Mouse (Mus musculus) inflammation-experienced regulatory T-cells, adult 6 months (primary cell): ENCODE measurements around the gene D430019H16Rik. TPM values are rescaled to one million over a fixed set of nuclear protein-coding genes. Genes with fewer than 3 reads are reported as not detected.

Source experiments
- ATAC-seq: one replicate; pipeline ENCODE4 v1.8.0; 2017
- polyA plus RNA-seq, 3 experiments: library from polyadenylated mRNA; unstranded; fragments of 100-300 nt; shearing (Covaris generic); gene quantifications; one replicate each; pipeline ENCODE4 v1.2.1; 2017

The D430019H16Rik gene
- under 1 TPM; 0.47 to 0.67 (median 0.64) TPM for polyA plus RNA-seq

DNA sequence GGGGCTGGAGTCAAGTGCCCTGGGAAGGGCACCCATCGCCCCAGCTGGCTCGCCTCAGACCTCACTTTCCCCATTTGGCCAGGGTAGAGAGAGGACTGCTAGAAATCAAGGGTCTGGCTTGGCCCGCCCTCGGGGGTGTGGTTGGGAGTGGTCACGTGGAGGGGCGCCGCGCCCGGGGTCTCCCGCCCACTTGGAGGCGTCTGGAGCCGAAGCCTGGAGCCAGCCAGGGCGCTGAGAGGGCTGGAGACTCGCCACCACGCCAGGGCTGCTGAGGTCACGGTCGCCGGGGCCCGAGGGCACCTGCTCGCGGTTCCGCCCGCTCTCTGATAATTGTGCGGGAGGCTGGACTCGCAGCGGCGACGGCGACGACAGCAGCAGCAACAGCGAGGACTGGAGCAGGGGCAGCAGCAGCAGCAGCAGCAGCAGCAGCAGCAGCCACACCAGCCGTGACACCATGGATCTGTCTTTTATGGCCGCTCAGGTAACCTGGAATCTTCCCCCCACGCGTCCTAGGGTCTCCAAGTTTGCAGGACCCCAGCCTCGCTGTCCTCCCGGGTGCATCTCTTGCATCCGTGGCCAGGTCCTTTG, at the start of gene D430019H16Rik:
TSS of gene D430019H16Rik (plus strand) at position 187 of the 588 bp plus-strand sequence.
- ATAC-seq, result no peak

DNA sequence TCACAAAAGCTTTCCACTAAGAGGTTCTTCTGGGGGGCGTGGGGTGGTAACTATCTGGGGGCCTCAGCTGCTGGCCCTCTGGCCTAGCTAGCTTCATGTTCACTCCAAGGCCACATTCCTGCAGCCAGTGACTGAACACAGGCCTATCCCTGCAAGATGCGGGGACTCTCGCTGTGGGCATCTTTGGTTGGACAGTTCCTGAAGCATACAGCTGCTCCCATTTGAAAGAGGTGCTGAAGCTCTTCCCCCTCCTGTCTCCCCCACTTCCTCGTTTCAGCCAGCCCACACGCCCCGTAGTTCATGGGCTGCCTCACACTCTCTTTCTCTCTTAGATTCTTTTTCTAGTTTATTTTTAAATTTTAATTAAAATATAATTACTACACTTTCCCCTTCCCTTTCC, 47.6 kb upstream of the D430019H16Rik start:
- no peak for ATAC-seq

DNA sequence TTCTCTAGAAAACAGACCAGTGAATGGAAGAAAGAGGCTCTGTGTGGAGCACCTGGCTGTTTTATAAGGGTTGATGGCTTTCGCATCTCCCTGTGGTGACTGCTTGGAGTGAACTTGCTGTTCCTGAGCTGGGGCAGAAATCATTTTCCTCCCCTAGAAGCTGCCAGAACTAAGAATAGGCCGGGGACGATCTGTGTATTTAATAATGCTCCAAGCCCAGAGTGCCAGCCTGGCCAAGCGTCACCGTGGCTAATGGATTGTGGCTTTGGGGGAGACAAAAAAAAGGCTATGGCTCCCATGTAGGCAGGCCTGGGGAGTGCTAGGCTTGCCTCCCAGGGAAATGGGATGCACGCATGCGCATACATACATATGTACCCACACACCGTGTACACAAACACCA, 39.7 kb upstream of the D430019H16Rik start:
- ATAC-seq, result no peak

DNA sequence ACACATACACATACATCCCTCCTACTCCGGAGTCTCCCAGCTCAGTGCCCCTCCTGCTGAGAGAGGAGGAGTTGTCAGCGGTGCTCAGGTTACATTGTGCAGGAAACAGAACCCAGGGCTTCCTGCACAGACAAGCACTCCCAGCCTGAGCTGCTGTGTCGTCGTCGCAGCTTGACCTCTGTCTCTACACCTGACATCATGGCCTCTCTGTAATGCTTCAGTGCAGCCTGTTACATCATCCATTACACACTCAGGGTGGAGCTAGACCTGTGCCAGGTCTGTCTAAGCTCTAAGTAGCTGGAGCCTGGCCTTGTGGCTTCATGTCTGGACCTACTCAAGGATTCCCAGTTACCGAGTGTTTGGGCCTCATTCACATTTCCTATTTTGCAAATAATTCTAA, 33.2 kb upstream of the D430019H16Rik start:
- ATAC-seq, result no peak

DNA sequence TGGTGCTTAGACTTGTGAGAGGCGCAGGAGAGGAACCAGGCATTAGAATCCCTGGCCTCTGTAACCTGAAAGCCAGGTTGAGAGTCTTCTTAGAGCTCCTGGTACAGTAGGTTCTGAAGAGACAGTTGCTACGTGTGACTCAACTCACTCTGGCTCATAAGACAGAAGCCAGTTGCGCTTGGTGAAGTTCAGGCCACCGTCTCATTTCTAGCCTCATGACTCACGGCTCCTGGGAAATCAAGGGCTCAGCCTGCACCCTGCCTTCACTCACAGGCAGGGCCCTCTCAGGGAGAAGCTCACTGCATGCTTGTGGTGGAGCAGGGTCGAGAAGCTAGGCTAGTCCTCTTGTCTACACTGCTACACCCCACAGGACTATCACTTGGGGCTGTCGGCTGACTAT, 27.1 kb upstream of the D430019H16Rik start:
- ATAC-seq, result no peak

DNA sequence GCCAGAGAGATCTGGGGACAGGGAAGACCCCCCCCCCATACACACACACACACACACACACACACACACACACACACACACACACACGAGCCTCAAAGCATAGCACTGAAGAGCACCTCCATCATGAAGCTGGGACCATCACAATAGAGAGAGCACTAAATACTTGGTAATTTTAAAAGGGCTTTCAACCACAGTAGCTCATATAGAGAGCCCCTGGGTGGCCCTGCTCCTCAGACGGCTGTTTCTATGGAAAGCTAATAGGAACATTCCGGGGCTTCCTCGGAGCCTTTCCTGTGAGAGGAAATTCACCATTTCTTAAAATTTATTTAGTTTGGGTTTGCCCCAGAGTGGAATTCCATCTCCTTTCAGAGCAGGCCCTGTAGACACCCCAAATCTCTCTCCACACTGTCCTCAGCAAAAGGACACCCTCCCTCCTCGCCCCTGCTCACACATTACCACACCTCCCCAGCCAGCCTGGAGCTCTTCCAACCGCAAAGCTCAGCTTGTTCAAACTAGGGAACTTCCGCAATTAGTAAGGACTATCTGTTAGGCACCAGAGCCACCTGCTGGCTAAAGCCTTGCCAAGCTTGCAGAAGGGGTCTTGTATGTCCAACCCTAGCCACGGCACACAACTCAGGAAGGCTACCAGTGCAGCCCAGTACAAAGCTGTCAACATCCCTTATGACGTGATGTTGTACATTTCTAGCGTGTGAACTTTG, 26.5 kb upstream of the D430019H16Rik start:
- no peak for ATAC-seq

DNA sequence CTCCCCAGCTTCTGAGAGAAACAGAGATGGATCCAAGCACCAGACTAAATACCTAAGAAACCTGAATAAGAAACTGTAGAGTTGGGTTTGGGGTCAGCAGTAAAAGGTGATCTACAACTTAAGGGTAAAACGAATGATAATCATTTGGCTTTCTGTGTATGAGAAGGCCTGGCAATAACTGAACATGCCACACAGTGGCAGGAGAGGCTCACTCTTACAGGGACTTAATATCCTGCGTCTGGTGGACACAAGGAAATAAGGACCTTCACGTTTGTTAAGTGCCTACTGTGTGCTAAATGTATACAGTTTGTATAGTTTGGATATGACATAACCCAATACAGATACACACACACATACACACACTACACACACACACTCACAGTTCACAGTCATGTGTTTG, 21.8 kb upstream of the D430019H16Rik start:
- ATAC-seq, result no peak

DNA sequence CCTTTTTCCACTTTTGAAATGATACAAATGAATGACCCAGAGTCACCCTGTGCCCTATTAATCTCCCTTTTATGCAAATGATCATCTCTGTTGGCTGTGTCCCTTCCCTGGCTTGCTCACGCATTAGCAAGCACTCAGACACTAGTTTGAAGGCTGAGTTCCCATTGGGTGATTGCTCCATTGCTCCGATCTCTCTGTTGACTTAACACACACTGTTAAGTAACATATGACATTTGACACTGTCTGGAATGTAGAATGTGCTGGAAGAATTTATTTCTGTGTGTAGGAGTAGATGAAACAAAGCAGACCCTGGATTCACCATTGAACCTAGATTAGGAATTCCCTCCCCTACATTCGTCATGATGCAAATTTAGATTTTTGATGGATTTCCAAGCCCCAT, 20.8 kb upstream of the D430019H16Rik start:
- no peak for ATAC-seq

DNA sequence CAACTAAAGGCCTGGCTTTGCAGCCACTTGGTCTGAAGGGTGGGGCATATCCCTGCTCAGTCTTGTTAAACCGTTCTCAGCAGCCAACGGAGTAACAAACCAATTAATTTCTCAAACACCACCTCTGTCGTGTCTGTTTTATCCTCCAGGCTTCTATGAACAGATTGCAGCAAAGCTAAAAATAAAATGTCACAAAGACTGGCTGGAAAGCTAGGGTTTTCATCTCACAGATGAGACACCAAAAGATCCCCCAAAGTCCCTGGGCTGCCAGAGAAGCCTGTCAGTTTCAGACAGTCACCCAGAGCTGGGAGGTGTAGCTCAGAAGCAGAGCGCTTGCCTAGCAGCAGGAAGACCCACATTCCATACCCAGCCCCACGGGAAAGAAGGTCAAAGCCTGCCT, 15.4 kb upstream of the D430019H16Rik start:
- no peak for ATAC-seq

DNA sequence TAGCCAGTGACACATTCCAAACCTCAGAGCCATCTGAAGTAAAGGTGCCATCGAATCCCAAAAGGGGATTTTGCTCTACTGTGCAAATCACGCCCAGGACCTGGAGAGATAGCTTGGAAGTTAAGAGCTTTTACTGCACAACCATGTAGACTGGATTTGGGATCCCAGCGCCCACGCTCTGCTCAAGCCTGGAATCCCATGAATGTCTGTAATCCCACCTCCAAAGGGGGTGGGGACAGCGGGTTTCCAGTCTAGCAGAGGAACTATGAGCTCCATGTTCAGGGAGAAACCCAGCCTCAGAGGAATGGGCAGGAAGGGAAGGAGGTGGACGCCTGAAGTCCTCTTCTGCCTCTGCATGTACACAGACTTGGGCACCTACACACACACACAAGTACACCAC, 13.7 kb upstream of the D430019H16Rik start:
- no peak for ATAC-seq

DNA sequence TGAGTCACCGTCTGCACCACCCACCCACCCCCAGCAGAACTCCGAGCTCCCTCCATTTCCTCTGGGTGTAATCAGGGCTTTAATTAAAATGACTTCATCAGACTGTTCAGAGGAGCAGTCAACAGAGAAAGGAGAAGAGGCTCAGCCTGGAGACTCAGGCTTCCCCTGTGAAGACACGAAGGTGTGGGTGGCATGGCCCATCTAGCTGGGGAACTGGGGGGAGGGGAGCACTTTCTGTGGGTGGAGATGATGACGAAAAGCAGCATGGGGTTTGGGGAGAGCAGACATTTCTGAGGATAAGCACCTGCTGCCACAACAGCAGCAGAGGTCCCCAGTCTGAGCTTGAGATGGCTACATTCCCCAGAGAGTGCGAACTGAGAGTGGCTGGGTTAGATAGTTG, 10.1 kb upstream of the D430019H16Rik start:
- no peak for ATAC-seq

DNA sequence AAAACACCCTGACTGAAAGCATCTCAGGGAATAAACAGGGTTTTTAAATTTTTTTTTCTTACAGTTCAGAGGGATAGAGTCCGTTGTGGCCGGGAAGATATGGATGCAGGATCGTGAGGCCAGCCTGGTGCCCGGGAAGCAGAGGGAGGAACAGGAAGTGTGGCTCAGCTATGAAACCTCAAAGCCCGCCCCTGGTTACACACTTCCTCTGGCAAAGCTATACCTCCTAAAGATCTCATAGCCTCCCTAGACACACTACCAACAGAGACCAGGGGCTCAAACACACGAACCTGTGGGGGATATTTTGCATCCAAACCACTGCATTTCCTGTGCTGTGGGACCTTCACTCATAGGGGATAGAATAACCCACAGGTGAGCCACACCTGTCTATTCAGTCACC, 7.9 kb upstream of the D430019H16Rik start:
- ATAC-seq, result no peak

DNA sequence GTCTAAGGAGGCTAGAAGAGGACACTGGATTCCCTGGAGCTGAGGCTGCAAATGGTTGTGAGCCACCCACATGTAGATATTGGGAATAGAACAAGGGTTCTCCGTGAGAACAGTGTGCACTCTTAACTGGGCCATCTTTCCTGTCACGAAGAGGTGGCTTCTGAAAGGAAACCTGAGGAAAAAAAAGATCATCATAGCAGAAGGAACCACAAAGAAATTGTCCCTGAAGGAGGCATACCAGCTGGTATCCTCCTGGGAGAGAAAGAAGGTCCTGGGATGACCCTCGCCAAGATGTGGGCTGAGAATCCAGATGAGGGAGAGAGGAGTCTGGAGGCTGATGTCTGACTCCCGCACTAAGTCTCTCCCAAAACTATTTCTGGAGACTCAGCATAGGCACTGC, 4.4 kb upstream of the D430019H16Rik start:
- ATAC-seq, result no peak

DNA sequence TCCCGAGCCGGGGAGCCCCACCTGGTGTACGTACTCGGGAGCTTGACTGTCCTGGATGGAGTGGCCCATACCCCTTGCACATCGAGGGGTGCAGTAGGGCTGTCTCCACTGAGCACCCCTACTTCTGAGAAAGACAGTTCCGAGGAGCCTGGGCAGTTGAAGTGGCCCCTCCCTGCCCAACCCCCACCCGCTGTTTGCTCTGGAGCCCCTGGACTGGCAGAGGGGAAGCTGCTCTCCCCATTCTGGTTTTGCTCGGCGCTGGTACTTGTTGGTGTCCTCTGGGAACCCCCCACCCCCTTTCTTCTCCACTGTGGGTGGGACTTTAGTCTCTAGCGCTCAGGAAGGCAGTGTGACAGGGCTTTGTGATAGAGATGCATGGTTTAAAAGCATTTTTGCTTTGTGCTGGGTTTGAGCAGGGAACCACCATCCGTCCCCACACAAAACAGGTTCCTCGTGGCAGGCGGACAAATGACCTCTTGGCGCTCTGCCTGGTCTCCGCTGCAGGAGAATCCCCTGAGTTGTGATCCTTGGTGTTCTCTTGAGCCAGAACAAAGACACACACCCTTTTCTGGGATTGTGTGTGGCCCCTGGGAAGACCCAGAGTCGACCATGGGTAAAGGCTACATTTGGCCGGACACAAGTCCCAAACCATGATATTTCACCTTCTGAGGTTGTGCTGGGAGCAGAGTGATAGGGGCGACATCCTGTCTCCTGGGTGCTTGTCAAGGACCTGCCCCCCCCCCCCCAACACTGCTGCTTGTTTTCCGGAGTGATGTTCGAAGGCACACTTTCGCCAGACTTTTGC, 804 bp downstream of the D430019H16Rik start:
- ATAC-seq, result peak; percentile 22

DNA sequence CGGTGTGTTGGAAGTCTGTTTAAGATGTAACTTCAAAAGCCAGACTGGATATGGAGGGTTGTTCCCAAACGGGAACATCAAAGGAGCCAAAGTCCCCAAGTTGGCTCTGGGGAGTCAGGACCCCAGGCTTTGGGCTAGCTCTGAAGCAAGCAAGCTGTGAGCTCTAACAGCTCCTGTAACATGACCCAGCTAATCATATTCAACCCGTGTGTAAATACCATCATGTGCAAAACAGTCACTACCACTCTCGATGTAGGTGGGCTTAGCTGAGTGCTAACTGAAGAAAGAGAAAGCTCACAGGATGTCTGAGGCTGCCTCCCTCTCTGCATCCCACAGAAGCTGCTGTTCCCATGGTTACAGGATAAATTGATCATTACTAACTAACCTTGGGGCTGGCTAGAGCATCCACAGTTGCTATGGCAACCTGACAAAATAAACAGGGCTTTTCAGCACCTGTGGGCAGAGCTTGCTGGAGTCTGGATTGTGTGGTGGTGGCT, 1.5 kb downstream of the D430019H16Rik start:
- ATAC-seq, result peak; percentile 68

DNA sequence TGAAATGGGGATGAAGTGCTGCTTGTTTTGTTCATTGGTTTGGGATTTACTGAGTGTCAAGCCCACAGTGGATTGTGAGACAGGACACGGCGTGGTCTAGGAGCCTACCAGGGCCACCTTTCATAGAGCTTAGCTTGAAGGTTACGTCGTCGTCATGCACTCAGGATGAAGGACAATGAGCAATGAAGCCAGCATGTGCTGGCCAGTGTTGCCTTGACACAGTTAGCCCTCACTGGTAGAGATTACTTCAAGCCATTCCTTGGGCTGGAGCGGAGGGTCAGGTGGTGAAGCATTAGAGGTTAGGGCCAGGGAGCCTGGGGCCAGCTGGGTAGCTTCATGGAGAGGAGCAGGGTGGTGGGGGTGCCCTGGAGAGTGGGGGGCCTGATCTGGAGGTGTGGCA, 5.1 kb downstream of the D430019H16Rik start:
- no peak for ATAC-seq

DNA sequence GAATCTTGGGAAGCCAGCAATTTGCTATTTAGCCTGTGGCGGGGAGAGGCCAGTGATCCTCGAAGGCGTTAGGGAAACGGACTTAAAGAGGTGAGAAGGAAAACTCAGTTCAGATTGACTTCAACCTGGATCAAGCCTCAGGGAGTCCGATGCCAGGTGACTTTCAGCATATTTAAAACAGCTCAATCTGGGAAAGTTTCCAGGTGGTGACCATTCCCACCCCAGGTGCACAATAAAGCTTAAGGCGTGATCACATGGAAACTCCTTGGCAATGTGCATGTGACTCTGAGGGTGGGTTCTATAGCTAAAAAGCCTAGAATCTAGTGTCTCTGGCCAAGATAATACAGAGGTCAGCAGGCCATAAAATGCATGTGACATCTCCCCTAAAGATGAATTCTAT, 7.4 kb downstream of the D430019H16Rik start:
- ATAC-seq, result no peak

DNA sequence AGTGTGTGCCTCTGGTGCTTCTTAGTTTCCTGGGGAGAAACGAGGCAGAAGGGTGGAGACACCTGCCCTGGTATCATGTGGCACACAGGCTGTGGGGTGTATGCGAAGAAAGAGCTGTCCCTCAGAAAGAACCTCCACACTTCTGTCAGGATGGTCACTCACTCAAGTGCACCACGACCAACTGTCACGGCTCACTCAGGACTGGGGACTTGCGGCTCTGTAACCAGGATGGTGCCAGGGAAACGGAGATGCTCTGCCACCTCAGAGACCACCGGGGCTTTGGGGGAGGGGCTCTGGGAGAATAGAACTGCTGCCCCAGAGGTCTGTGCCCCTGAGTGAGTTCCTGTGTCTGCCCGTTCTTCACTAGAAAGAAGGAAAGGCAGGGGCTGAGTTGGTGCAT, 15.4 kb downstream of the D430019H16Rik start:
- no peak for ATAC-seq

DNA sequence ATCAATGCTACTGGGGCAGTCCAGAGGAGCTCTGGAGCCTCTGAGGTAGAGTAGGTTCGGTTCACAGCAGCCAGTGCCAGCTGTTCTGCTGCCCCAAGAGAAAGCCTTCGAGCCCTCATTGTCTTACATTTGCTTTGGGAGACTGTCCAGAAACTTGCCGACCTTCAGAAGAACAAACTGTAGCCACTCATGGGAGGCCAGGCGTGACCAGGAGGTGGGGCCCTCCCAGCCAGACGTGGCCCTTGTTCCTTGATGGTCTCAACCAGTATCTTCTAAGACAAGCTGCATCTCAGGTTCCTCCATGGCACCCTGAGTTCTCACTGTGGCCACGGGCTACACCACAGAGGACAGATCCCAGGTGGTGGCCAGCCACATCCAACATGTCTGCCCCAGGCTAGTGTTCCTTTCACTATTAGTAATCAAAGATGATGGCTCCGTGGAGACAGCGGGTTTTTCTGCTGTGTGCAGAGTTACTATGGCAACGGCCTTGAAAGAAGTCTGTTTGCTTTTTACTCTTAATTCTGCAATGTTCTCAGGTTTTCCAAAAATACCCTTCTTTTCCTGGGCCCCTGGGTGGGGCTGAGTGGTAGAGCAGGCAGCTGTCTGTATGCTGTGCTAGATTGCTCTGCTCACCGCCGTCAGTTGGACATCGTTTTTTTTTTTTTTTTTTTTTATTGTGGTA, 21.7 kb downstream of the D430019H16Rik start:
- ATAC-seq, result peak; percentile 69

DNA sequence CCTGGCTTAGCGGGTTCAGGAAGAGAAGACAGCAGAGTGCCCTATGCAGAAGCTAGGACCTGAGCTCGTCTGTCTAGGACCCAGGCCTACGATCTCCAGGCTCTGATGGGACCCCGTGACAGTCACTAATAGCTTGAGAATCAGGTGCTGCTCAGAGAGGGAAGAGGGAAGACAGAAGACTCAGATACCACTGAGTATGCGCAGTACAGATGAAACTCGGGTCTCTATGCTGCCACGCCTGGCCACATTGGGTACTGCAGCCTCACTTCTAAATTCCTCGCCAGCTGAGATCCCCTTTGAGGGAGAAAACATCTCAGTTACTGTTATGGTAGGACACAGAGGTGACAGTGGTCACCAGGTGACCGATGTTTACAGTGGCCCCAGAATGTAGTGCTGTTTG, 22.8 kb downstream of the D430019H16Rik start:
- ATAC-seq, result no peak

DNA sequence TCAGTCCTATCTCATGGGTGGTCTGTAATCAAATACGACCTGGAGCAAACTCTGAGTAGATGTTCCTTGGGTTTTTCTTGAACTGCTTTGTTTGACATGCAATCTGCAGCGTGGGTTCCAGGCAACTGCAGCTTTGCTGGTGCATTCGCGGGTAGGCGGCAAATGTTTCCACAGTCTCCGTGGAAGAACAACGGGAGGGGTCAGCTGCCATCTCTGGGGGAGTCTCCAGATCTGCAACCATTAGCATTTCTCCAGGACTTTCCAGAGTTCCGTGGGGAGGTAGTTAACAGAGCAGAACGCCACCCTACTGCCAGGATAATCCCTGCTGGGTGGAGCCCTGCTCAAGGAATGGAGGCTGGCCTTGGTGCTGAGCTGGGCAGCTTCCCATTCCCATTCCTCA, 23.3 kb downstream of the D430019H16Rik start:
- no peak for ATAC-seq

DNA sequence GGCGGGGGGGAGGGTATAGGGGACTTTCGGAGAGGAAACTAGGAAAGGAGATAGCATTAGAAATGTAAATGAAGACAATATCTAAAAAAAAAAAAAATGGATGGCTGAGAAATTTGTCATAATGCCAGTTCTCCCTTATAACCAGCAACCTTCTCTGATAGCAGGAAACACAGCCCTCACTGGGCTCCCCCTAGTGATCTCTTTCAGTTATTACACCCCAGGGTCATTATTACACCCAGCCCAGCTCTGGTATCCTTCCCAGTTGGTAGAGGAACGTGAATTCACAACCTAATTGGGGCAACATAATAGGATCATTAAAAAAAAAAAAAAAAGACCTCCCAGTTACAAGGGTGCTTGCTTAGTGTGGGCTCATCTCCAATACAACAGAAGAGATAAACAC, 29.8 kb downstream of the D430019H16Rik start:
- ATAC-seq, result no peak

DNA sequence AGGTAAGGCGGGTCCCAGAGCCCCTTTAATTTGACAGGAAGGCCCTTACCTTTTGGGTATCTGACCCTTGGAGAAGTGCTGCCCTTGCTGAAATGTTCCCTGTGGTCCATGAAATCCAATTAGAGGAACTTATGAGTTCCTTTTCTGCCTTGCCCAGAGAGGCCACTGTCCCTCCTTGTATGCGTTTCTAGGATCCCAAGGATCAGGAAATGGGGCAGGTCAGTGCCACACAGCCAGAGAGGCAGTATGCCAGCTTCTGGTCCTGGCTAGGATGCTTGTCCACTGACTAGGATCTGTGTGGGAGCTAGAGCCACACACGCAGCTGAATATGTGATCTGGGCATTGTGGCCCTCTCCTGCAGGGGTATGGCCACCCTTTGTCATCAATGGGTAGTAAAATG, 36.6 kb downstream of the D430019H16Rik start:
- ATAC-seq, result no peak
